Mouse (Mus musculus) lung, embryonic 14.5 days (tissue): ENCODE results near the gene Kirrel. TPM values are rescaled to one million over a fixed set of nuclear protein-coding genes. Genes with fewer than 3 reads are reported as not detected.

Experiments used
- ATAC-seq: fragments of 200-750 bp; cut with Nextera tagmentation; 2 replicates; pipeline ENCODE4 v1.8.0; 2017; ENCODE audit warnings: mild to moderate bottlenecking, moderate TSS enrichment, moderate library complexity; ENCODE audit not compliant: insufficient read depth
- DNase-seq: peaks from one replicate; pipeline ENCODE4 v3.0.0-alpha.2; 2015
- H3K27ac ChIP-seq: fragments of 300-500 bp; sonication (generic); 2 replicates; pipeline ENCODE4 v1.5.1; 2014; ENCODE audit warnings: low read depth, mild to moderate bottlenecking, moderate library complexity
- H3K27me3 ChIP-seq: fragments of 300-500 bp; sonication (generic); 2 replicates; pipeline ENCODE4 v1.6.1; 2014; ENCODE audit warnings: low read length, control low read depth; ENCODE audit not compliant: insufficient read depth
- H3K36me3 ChIP-seq: fragments of 300-500 bp; sonication (generic); 2 replicates; pipeline ENCODE4 v1.6.1; 2014; ENCODE audit warnings: control low read depth; ENCODE audit not compliant: insufficient read depth
- H3K4me1 ChIP-seq: fragments of 300-500 bp; sonication (generic); 2 replicates; pipeline ENCODE4 v1.6.1; 2014; ENCODE audit warnings: antibody characterized with exemption, control low read depth; ENCODE audit not compliant: insufficient read depth
- H3K4me2 ChIP-seq: fragments of 300-500 bp; sonication (generic); 2 replicates; pipeline ENCODE4 v1.6.1; 2014; ENCODE audit warnings: mild to moderate bottlenecking
- H3K4me3 ChIP-seq: fragments of 300-500 bp; sonication (generic); 2 replicates; pipeline ENCODE4 v1.5.1; 2014; ENCODE audit warnings: low read depth, low read length
- H3K9ac ChIP-seq: fragments of 300-500 bp; sonication (generic); 2 replicates; pipeline ENCODE4 v1.6.1; 2014
- H3K9me3 ChIP-seq: fragments of 300-500 bp; sonication (generic); 2 replicates; pipeline ENCODE4 v1.6.1; 2016; ENCODE audit warnings: low read depth, low read length, control low read depth
- CTCF ChIP-seq: IDR thresholded peaks from 2 replicates; pipeline ENCODE4 v1.5.1; 2016; ENCODE audit warnings: antibody characterized with exemption, low read depth
- WGBS: fragments of 180-500 bp; shearing (Covaris S2); extraction: QIAGEN DNeasy Blood & Tissue Kit; methylation state at CpG from one replicate; pipeline ENCODE4 v1.1.7; 2014; 5-methylcytosine and 5-hydroxymethylcytosine counted together
- polyA plus RNA-seq: library from polyadenylated mRNA; unstranded; fragments of >200 nt; fragmentation: Nextera tagmentation; extraction: Ambion mirVana; gene quantifications from 2 replicates; pipeline ENCODE4 v1.2.1, GENCODE M21; 2014

Kirrel gene
- polyA plus RNA-seq, 1 experiment from 2014 or later, result 12.8 TPM

DNA sequence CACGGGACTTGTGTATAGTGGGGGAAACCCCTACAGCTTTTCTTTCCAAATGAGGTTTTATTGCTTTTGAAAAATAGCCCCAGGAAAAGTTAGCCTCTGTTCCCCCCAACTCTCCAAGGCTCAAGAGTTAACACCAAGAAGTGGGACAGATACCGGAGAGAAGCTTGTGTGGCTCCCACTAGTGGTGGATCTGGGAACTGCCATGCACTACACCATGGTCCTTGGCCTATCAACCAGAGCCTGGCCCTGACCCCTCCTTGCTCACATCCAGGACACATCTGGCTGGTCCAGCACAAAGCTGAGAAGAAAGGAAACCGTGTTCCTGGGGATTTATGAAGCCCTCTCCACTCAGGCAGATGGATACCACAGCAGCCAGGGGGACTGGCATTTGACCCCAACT is 92.3 kb downstream of the Kirrel start:
- H3K9ac ChIP-seq, result no peak overlapping the region
- no peak overlapping the region for H3K4me3 ChIP-seq
- 64% methylated on average over 3 of the region's 3 CpGs for WGBS
- H3K36me3 ChIP-seq, result peaks cover 81% of the 10 kb centered on the region
- no peaks in the 10 kb centered on the region for H3K27me3 ChIP-seq
- H3K4me2 ChIP-seq, result no peak overlapping the region
- no peak for ATAC-seq
- peak; percentile 72 for DNase-seq
- no peaks in the 10 kb centered on the region for H3K9me3 ChIP-seq
- TF ChIP-seq CTCF, result peak; percentile 88
- no peaks in the 10 kb centered on the region for H3K4me1 ChIP-seq
- no peak overlapping the region for H3K27ac ChIP-seq

- DNase-seq, result no peak
Measured at GRCm38 (mm10) chr3:87079751-87080150, 94.8 kb downstream of the Kirrel start.

GRCm38 (mm10) chr3:87079301-87079700 is 95.2 kb downstream of the Kirrel start:
- DNase-seq (no peak), ATAC-seq (no peak)
- peaks cover 56% of the 10 kb centered on the region for H3K36me3 ChIP-seq
- no peak overlapping the region for H3K4me3 ChIP-seq
- H3K9me3 ChIP-seq, result no peaks in the 10 kb centered on the region
- no peak overlapping the region for H3K4me2 ChIP-seq
- no peaks in the 10 kb centered on the region for H3K27me3 ChIP-seq
- no peak overlapping the region for H3K9ac ChIP-seq
- WGBS, result 86% methylated on average over 7 of the region's 7 CpGs
- TF ChIP-seq CTCF, result no peak
- no peak overlapping the region for H3K27ac ChIP-seq
- H3K4me1 ChIP-seq, result no peaks in the 10 kb centered on the region

More at GRCm38 (mm10) chr3:87079751-87080150, 94.8 kb downstream of the Kirrel start:
- TF ChIP-seq CTCF, result no peak
- Histone ChIP-seq H3K4me1 (no peaks in the 10 kb centered on the region), H3K4me3 (no peak overlapping the region), H3K27me3 (no peaks in the 10 kb centered on the region), H3K9me3 (no peaks in the 10 kb centered on the region), H3K27ac (no peak overlapping the region), H3K4me2 (no peak overlapping the region), H3K36me3 (peaks cover 61% of the 10 kb centered on the region), H3K9ac (no peak overlapping the region)
- WGBS, result 86% methylated on average over 4 of the region's 4 CpGs
- no peak for ATAC-seq

GRCm38 (mm10) chr3:87077681-87078080 is 96.9 kb downstream of the Kirrel start:
- Histone ChIP-seq H3K4me3 (no peak overlapping the region), H3K9me3 (no peaks in the 10 kb centered on the region), H3K27ac (no peak overlapping the region), H3K27me3 (no peaks in the 10 kb centered on the region), H3K4me1 (no peaks in the 10 kb centered on the region), H3K4me2 (no peak overlapping the region), H3K9ac (no peak overlapping the region), H3K36me3 (peaks cover 40% of the 10 kb centered on the region)
- 68% methylated on average over 9 of the region's 9 CpGs for WGBS
- no peak for DNase-seq
- no peak for ATAC-seq
- no peak for TF ChIP-seq CTCF

DNA sequence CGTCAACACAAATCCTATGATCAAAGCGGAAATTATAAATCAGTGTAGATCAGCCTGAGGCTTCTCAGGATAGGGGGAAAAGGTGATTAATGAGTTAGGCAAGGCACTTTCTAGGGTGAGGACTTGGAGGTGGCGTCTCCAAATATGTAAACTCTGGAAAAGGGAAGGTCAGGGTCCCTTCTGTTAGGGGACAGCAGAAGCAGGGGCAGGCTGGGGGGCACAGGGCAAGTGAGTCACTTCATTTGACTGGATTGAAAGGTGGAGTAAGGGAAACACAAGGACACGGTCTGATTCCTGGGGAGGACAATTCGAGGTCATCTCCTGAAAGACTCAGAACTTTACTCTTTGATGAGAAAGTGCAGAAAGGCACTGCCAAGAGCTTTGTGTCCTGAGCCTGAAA is 97.6 kb downstream of the Kirrel start:
- Histone ChIP-seq H3K27ac (no peak overlapping the region), H3K4me3 (no peak overlapping the region), H3K27me3 (no peaks in the 10 kb centered on the region), H3K4me1 (no peaks in the 10 kb centered on the region), H3K4me2 (no peak overlapping the region), H3K9ac (no peak overlapping the region), H3K9me3 (no peaks in the 10 kb centered on the region), H3K36me3 (peaks cover 32% of the 10 kb centered on the region)
- no peak for DNase-seq
- WGBS, result 64% methylated on average over 5 of the region's 5 CpGs
- TF ChIP-seq CTCF, result no peak
- no peak for ATAC-seq

DNA sequence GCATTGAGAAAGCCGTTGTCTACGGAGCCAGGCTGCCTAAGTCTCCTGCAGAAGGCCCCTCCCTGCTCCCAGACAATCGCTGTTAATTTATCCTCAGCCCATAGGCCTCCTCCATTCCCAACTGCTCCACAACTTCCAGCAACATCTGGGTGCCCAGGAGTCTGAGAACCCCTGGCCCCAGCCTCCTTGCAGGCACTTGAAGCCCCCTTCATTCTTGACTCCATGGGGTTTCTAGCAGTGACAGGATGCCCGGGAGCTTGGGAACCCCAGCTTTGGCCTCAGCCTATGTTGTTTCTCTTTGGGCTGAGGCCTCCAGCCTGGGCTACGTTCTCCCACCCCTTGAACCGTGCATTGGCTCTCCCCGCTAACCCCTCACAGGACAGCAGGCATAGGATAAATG is 98.4 kb downstream of the Kirrel start:
- no peak for TF ChIP-seq CTCF
- Histone ChIP-seq H3K9me3 (no peaks in the 10 kb centered on the region), H3K4me1 (no peaks in the 10 kb centered on the region), H3K27me3 (no peaks in the 10 kb centered on the region), H3K27ac (no peak overlapping the region), H3K4me2 (no peak overlapping the region), H3K9ac (no peak overlapping the region), H3K4me3 (no peak overlapping the region), H3K36me3 (peaks cover 25% of the 10 kb centered on the region)
- no peak for DNase-seq
- 83% methylated on average over 7 of the region's 7 CpGs for WGBS
- ATAC-seq, result no peak

DNA sequence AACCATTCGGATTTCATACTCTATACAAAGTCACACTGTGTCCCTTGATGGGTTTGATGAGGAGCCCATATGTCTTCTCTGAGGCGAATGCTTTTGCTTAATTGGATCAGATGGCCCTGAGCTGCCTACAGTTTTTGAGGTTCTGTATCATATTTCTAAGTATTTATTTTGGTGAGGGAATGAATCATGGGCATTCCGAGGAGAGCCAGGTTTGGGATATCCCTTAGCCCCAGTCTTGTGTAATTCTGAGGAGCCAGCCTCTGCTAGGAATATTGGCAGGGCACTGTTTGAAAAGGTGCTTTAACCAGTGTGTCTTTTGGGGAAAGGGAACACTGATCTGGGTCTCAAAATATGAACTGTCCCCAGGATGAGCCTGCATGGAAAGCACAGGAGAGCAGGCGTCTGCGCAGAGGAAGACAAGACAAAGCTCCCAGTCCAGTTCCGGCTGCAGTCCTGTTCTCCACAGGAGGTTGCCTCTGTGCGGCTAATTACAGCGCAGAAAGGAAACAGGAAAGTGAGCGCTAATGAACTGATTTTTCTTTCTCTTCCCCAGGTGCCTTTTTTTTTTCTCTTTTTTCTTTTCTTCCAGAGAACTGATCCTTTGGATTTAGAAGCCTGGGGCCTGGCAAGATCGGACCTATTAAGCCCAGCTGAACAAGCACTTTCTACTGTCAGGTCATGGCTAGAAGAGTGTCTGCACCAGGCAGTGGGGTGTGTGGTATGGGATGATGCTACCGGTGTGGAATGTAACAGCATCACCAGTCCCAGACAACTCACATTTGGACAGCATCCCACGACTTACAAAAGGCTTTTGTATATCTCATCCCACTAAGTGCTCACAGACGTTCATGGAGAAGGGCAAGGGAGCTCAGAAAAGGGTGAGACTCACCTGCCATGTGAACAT is 101.7 kb downstream of the Kirrel start:
- ATAC-seq, result peak; percentile 66; the same call in 1 of the 2 replicates
- H3K27me3 ChIP-seq, result no peaks in the 10 kb centered on the region
- H3K9me3 ChIP-seq, result no peaks in the 10 kb centered on the region
- H3K9ac ChIP-seq, result no peak overlapping the region
- DNase-seq, result peak; percentile 26
- H3K4me3 ChIP-seq, result no peak overlapping the region
- H3K4me2 ChIP-seq, result no peak overlapping the region
- no peaks in the 10 kb centered on the region for H3K4me1 ChIP-seq
- no peak for TF ChIP-seq CTCF
- 47% methylated on average over 13 of the region's 13 CpGs for WGBS
- no peak overlapping the region for H3K27ac ChIP-seq
- H3K36me3 ChIP-seq, result no peaks in the 10 kb centered on the region
